23 mouse cellular contexts compared by ENCODE assay signal in the genomic region with DNA sequence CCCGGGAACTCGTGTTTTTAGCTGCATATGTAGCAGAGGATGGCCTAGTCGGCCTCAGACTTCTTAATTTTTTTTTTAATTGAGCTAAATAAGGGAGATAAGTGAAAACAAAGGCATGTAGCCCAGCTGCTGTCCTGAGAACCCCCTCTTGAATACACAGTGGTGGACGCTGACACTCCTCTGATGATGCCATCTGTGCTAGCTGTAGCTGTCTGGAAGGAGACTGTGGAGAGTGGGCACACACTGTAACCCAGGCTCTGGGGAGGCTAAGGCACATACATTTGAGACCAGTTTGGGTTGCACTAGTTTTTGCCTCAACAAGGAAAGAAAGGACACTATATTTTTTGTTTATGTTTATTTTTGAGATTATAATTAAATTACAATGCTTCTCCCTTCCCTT.
DNase-seq lines count a peak whose midpoint lies in the region; ATAC-seq and TF ChIP-seq lines count a peak whose summit lies in the region.
"Had no signal": no experiment of that assay in that cellular context is flagged by ENCODE, and none has a peak within 500 bp of the region (broad histone marks: within the 10 kb centered on the region; RNA-seq: fewer than 3 reads in every experiment).

No protein-coding gene starts in this region.

- DNase-seq in cerebellum, postnatal 10 days = peak; percentile 26 to 35
- DNase-seq in cerebellum, postnatal 25 days = no peak
- DNase-seq in forebrain, postnatal 0 days = no peak
- DNase-seq in frontal cortex, postnatal 14 days (ENCODE audit: low spot score in 2 of 2) = no peak
- DNase-seq: adrenal gland, adult 8-10 months; adrenal gland, postnatal 14 days; adrenal gland, postnatal 36 days; B cell, adult 2 months; cerebellum, adult 11-12 months; cerebellum, adult 2 months; cerebellum, adult 9-10 months; cerebellum, postnatal 14 days had no signal

- TF ChIP-seq CTCF in forebrain, postnatal 0 days (IDR thresholded peaks at IDR 0.05; ENCODE audit: low read depth) = no peak

- H3K9ac ChIP-seq in forebrain, embryonic 13.5 days = no peak overlapping the region
- no peak overlapping the region for H3K9ac ChIP-seq in forebrain, postnatal 0 days
- no peak overlapping the region for H3K9ac ChIP-seq in midbrain, embryonic 13.5 days (replicated peaks)
- no peak overlapping the region for H3K9ac ChIP-seq in midbrain, embryonic 15.5 days
- H3K9ac ChIP-seq: embryonic facial prominence, embryonic 12.5 days had no signal

- H3K27me3 ChIP-seq in forebrain, embryonic 13.5 days = no peaks in the 10 kb centered on the region
- H3K27me3 ChIP-seq in forebrain, postnatal 0 days (ENCODE audit: insufficient read depth, low read length) = no peaks in the 10 kb centered on the region
- no peaks in the 10 kb centered on the region for H3K27me3 ChIP-seq in midbrain, embryonic 13.5 days
- no peaks in the 10 kb centered on the region for H3K27me3 ChIP-seq in midbrain, embryonic 15.5 days (replicated peaks)
- H3K27me3 ChIP-seq: CH12.LX; embryonic facial prominence, embryonic 12.5 days; Patski had no signal

- no peak overlapping the region for H3K4me3 ChIP-seq in forebrain, embryonic 13.5 days
- no peak overlapping the region for H3K4me3 ChIP-seq in forebrain, postnatal 0 days (ENCODE audit: low read depth, low read length)
- H3K4me3 ChIP-seq in midbrain, embryonic 13.5 days (replicated peaks) = no peak overlapping the region
- H3K4me3 ChIP-seq in midbrain, embryonic 15.5 days = no peak overlapping the region
- H3K4me3 ChIP-seq: embryonic facial prominence, embryonic 10.5 days; embryonic facial prominence, embryonic 12.5 days had no signal

- ATAC-seq in forebrain, embryonic 13.5 days = peak; percentile 40; the same call in 1 of the 2 replicates
- no peak for ATAC-seq in forebrain, postnatal 0 days
- 0 out of 2 replicates have a peak, but pooled peaks have one; percentile 47 for ATAC-seq in frontal cortex, adult (ENCODE audit: low TSS enrichment)
- peak; percentile 66; the same call in 1 of the 2 replicates for ATAC-seq in midbrain, embryonic 13.5 days
- no peak for ATAC-seq in midbrain, embryonic 15.5 days (replicated peaks)
- ATAC-seq: activated CD4-positive, CD25-positive, alpha-beta regulatory T cell, adult 4 months; CD4-positive, CD25-positive, alpha-beta regulatory T cell, adult 4 months; Patski had no signal

- H3K4me1 ChIP-seq in forebrain, embryonic 13.5 days = peaks cover 33% of the 10 kb centered on the region
- H3K4me1 ChIP-seq in forebrain, postnatal 0 days (ENCODE audit: insufficient read depth) = peaks cover 3% of the 10 kb centered on the region; the same call in 1 of the 2 replicates
- 0 out of 2 replicates have a peak, but pooled peaks cover 3% of the 10 kb centered on the region for H3K4me1 ChIP-seq in midbrain, embryonic 13.5 days (replicated peaks)
- H3K4me1 ChIP-seq in midbrain, embryonic 15.5 days = 0 out of 2 replicates have a peak, but pooled peaks cover 3% of the 10 kb centered on the region
- H3K4me1 ChIP-seq: embryonic facial prominence, embryonic 10.5 days; embryonic facial prominence, embryonic 12.5 days had no signal

- H3K27ac ChIP-seq in forebrain, embryonic 13.5 days = no peak overlapping the region
- no peak overlapping the region for H3K27ac ChIP-seq in forebrain, postnatal 0 days (ENCODE audit: low read depth, low read length)
- peak overlapping the region; percentile 19; the same call in 1 of the 2 replicates for H3K27ac ChIP-seq in midbrain, embryonic 13.5 days
- no peak overlapping the region for H3K27ac ChIP-seq in midbrain, embryonic 15.5 days
- H3K27ac ChIP-seq: embryonic facial prominence, embryonic 10.5 days; embryonic facial prominence, embryonic 12.5 days had no signal

- WGBS in forebrain, embryonic 13.5 days = 78% methylated on average over 4 of the region's 4 CpGs
- 63% methylated on average over 4 of the region's 4 CpGs for WGBS in forebrain, postnatal 0 days
- 77% methylated on average over 4 of the region's 4 CpGs for WGBS in midbrain, embryonic 13.5 days
- 78% methylated on average over 4 of the region's 4 CpGs for WGBS in midbrain, embryonic 15.5 days

- H3K4me2 ChIP-seq in forebrain, embryonic 13.5 days = no peak overlapping the region
- H3K4me2 ChIP-seq in forebrain, postnatal 0 days (ENCODE audit: low read depth) = no peak overlapping the region
- H3K4me2 ChIP-seq in midbrain, embryonic 13.5 days (replicated peaks) = no peak overlapping the region
- H3K4me2 ChIP-seq in midbrain, embryonic 15.5 days = no peak overlapping the region
- H3K4me2 ChIP-seq: embryonic facial prominence, embryonic 12.5 days had no signal

- no peaks in the 10 kb centered on the region for H3K36me3 ChIP-seq in forebrain, embryonic 13.5 days (ENCODE audit: poor library complexity, severe bottlenecking)
- H3K36me3 ChIP-seq in forebrain, postnatal 0 days (ENCODE audit: insufficient read depth) = no peaks in the 10 kb centered on the region
- H3K36me3 ChIP-seq in midbrain, embryonic 13.5 days = no peaks in the 10 kb centered on the region
- no peaks in the 10 kb centered on the region for H3K36me3 ChIP-seq in midbrain, embryonic 15.5 days (replicated peaks)
- H3K36me3 ChIP-seq: embryonic facial prominence, embryonic 10.5 days; embryonic facial prominence, embryonic 12.5 days; G1E had no signal

- no peaks in the 10 kb centered on the region for H3K9me3 ChIP-seq in forebrain, embryonic 13.5 days (replicated peaks)
- no peaks in the 10 kb centered on the region for H3K9me3 ChIP-seq in forebrain, postnatal 0 days (ENCODE audit: low read length)
- H3K9me3 ChIP-seq in midbrain, embryonic 13.5 days = no peaks in the 10 kb centered on the region
- H3K9me3 ChIP-seq in midbrain, embryonic 15.5 days = no peaks in the 10 kb centered on the region
- H3K9me3 ChIP-seq: embryonic facial prominence, embryonic 10.5 days; embryonic facial prominence, embryonic 12.5 days; G1E had no signal

Comparison
In these comparisons a context has a peak if more than half of its experiments do, and no peak if none do; other contexts are left out.
1. DNase-seq: peak in cerebellum, postnatal 10 days (2 of 2); none in cerebellum, postnatal 25 days (0 of 2), forebrain, postnatal 0 days (single experiment) and frontal cortex, postnatal 14 days (0 of 2).
2. ATAC-seq: peak in forebrain, embryonic 13.5 days (single experiment), frontal cortex, adult (single experiment) and midbrain, embryonic 13.5 days (single experiment); none in forebrain, postnatal 0 days (single experiment) and midbrain, embryonic 15.5 days (single experiment).